Mouse (Mus musculus): ENCODE results near the gene Gm43191. TPM values are rescaled to one million over a fixed set of nuclear protein-coding genes. Genes with fewer than 3 reads are reported as not detected.

Gene Gm43191
- polyA plus RNA-seq, 1 experiment from 2014 or later = not detected

DNA sequence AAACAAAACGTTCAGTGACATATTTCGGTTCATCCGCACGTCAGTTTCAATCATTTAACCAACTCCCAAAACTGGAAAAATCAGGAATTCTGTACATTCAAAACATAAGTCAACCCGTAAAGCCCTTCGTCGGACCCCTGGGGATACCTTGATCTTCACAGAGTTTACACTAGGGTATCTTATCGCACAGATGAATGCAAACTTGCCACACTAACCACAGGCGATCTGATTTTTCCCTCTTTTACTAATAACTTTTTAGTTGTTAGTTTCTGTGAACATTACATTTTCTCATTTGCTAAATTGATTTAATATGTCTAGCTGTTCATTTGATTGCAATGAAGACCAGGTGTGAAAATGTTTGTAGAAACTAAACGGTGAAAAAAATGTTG lies 85.5 kb downstream of the Gm43191 start:
- peak overlapping the region; percentile 78 for H3K9ac ChIP-seq (ENCODE audit: low read length)
- peak overlapping the region; percentile 72 for H3K4me3 ChIP-seq (replicated peaks; ENCODE audit: low read length)
- no peaks in the 10 kb centered on the region for H3K9me3 ChIP-seq (replicated peaks; ENCODE audit: control insufficient read depth, low read length)
- H3K27me3 ChIP-seq (ENCODE audit: control insufficient read depth, insufficient read depth, low read length) = no peaks in the 10 kb centered on the region
- peaks cover 7% of the 10 kb centered on the region; the same call in 1 of the 2 replicates for H3K4me1 ChIP-seq (ENCODE audit: control insufficient read depth, insufficient read depth, low read length)
- peak overlapping the region; percentile 68 for H3K4me2 ChIP-seq (ENCODE audit: low read depth, low read length)
- 5% methylated on average over 10 of the region's 10 CpGs for WGBS
- H3K27ac ChIP-seq (ENCODE audit: low read length) = no peak overlapping the region
- no peak for ATAC-seq (ENCODE audit: insufficient read depth, low FRiP score)
- H3K36me3 ChIP-seq (ENCODE audit: control insufficient read depth, insufficient read depth, low read length) = peaks cover 8% of the 10 kb centered on the region

DNA sequence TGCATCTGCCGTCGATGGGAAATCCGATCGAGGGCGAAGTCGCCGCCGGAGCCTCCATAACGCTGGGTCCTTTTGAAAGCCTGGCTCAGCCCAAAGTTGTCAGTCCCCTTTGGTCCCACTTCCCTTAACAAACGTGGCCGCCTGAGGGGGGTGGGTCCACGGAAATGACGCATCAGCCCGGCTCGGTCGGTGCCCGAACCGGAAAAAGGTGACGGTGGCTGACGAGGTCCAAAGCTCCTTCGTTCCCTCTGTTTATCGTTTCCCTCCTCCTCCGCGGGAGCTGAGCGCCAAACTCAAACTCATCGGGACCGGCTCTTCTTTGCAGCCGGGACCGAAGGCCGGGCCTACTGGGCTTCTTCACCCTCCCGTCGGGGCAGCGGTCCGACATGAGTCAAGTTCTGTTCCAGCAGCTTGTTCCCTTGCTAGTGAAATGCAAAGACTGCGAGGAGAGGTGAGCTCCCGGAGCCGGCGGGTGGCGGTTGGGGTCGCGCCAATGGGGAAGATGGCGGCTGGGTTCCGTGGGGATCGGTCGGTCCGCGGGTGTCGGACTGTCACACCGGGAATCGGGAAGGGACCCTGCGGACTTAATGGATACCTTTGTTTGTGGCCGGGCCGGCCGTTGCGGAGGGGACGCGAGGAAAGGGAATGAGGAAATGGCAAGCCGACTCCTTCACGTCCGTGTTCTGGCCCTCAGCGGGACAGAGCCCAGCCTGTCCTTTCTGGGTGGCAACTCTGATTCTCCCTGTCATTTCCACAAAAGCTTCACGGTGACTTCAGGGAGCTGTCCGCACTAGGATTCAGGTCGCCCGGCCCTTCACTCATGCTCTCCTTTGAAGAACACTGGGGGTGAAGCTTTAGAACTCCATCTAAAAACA lies 86.1 kb downstream of the Gm43191 start, which contains the start of gene Sass6:
Gene Sass6 (plus strand): TSS at position 255 of the 875 bp plus-strand sequence.
- peak; percentile 98 for ATAC-seq (ENCODE audit: insufficient read depth, low FRiP score)
- H3K9me3 ChIP-seq (replicated peaks; ENCODE audit: control insufficient read depth, low read length) = no peaks in the 10 kb centered on the region
- H3K27ac ChIP-seq (ENCODE audit: low read length) = peak within 1 kb of the TSS; percentile 83
- peaks cover 11% of the 10 kb centered on the region for H3K36me3 ChIP-seq (ENCODE audit: control insufficient read depth, insufficient read depth, low read length)
- H3K27me3 ChIP-seq (ENCODE audit: control insufficient read depth, insufficient read depth, low read length) = no peaks in the 10 kb centered on the region
- H3K9ac ChIP-seq (ENCODE audit: low read length) = peak within 1 kb of the TSS; percentile 88
- H3K4me2 ChIP-seq (ENCODE audit: low read depth, low read length) = peak within 1 kb of the TSS; percentile 68
- peak within 1 kb of the TSS; percentile 72 for H3K4me3 ChIP-seq (replicated peaks; ENCODE audit: low read length)
- WGBS = 0% methylated on average over 65 of the region's 65 CpGs
- peaks cover 7% of the 10 kb centered on the region; the same call in 1 of the 2 replicates for H3K4me1 ChIP-seq (ENCODE audit: control insufficient read depth, insufficient read depth, low read length)

GRCm38 (mm10) chr3:116594076-116594727 lies 86.9 kb downstream of the Gm43191 start:
- H3K36me3 ChIP-seq (ENCODE audit: control insufficient read depth, insufficient read depth, low read length) = peaks cover 11% of the 10 kb centered on the region
- 2% methylated on average over 22 of the region's 22 CpGs for WGBS
- ATAC-seq (ENCODE audit: insufficient read depth, low FRiP score) = peak; percentile 65
- peaks cover 7% of the 10 kb centered on the region; the same call in 1 of the 2 replicates for H3K4me1 ChIP-seq (ENCODE audit: control insufficient read depth, insufficient read depth, low read length)
- H3K27ac ChIP-seq (ENCODE audit: low read length) = peak overlapping the region; percentile 83
- H3K9ac ChIP-seq (ENCODE audit: low read length) = peak overlapping the region; percentile 88
- peak overlapping the region; percentile 72 for H3K4me3 ChIP-seq (replicated peaks; ENCODE audit: low read length)
- H3K27me3 ChIP-seq (ENCODE audit: control insufficient read depth, insufficient read depth, low read length) = no peaks in the 10 kb centered on the region
- peak overlapping the region; percentile 43 for H3K4me2 ChIP-seq (ENCODE audit: low read depth, low read length)
- H3K9me3 ChIP-seq (replicated peaks; ENCODE audit: control insufficient read depth, low read length) = no peaks in the 10 kb centered on the region

Other genes starting within 250 kb of the Gm43191 start
- 57.3 and 59.6 TPM in 2 replicates for gene Rtca, start 173.1 kb downstream of the Gm43191 start, polyA plus RNA-seq (2015; fragmentation: Nextera tagmentation; extraction: Ambion mirVana)
- 23.0 and 24.2 TPM in 2 replicates for gene Dbt, start 168.2 kb downstream of the Gm43191 start, polyA plus RNA-seq (2015; fragmentation: Nextera tagmentation; extraction: Ambion mirVana)
- 1.5 and 3.2 TPM in 2 replicates for gene Lrrc39, start 118.3 kb downstream of the Gm43191 start, polyA plus RNA-seq (2015; fragmentation: Nextera tagmentation; extraction: Ambion mirVana)
- gene Sass6, start 86.3 kb downstream of the Gm43191 start, polyA plus RNA-seq (2015; fragmentation: Nextera tagmentation; extraction: Ambion mirVana) = 16.5 and 16.6 TPM in 2 replicates
- gene Trmt13, start 66.7 kb downstream of the Gm43191 start, polyA plus RNA-seq (2015; fragmentation: Nextera tagmentation; extraction: Ambion mirVana) = 25.7 and 25.9 TPM in 2 replicates
- gene Mfsd14a, start 18.6 kb downstream of the Gm43191 start, polyA plus RNA-seq (2015; fragmentation: Nextera tagmentation; extraction: Ambion mirVana) = 84.1 and 89.5 TPM in 2 replicates
- 34.1 and 40.3 TPM in 2 replicates for gene Slc35a3, start 31.6 kb upstream of the Gm43191 start, polyA plus RNA-seq (2015; fragmentation: Nextera tagmentation; extraction: Ambion mirVana)
- gene Agl, start 126.9 kb upstream of the Gm43191 start, polyA plus RNA-seq (2015; fragmentation: Nextera tagmentation; extraction: Ambion mirVana) = 14.6 and 28.1 TPM in 2 replicates
- 41.8 and 48.6 TPM in 2 replicates for gene Frrs1, start 178.2 kb upstream of the Gm43191 start, polyA plus RNA-seq (2015; fragmentation: Nextera tagmentation; extraction: Ambion mirVana)